Comparison of ENCODE assay signal across 21 mouse cellular contexts in the genomic region with DNA sequence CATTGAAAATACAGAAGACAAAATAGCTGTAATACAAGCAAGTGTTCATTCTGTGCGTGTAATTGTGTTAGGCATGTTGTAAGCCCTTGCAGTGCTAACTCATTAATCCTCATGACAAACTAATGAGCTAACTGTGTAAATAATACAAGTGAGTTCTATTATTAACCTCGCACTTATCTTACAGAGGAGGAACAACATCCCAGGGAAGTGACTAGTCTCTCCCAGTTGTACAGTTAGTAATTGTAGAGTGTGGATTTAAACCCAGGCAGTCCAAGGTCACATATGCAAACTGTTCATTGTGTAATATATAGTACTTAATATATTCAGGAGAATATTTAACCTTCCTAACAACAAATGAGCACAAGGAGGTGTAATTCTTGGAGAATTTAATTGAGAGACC.
A peak's percentile ranks its signal among the peaks of the same experiment; 100 is the strongest.
DNase-seq lines count a peak whose midpoint lies in the region; ATAC-seq and TF ChIP-seq lines count a peak whose summit lies in the region.
"Had no signal": no experiment of that assay in that cellular context is flagged by ENCODE, and none has a peak within 500 bp of the region (broad histone marks: within the 10 kb centered on the region; RNA-seq: fewer than 3 reads in every experiment).

No protein-coding gene starts in this region.

- whole genome bisulfite sequencing in heart, embryonic 16.5 days = 18% methylated on average over 2 of the region's 2 CpGs
- WGBS in heart, embryonic 11.5 days (ENCODE audit: insufficient replicate concordance) = 64% methylated on average over 2 of the region's 2 CpGs
- 55% methylated on average over 2 of the region's 2 CpGs for WGBS in neural tube, embryonic 13.5 days
- 43% methylated on average over 2 of the region's 2 CpGs for WGBS in neural tube, embryonic 15.5 days
- 10% methylated on average over 2 of the region's 2 CpGs for WGBS in stomach, postnatal 0 days
- 65% methylated on average over 2 of the region's 2 CpGs for WGBS in midbrain, embryonic 16.5 days

- no peak for TF ChIP-seq CTCF in stomach, postnatal 0 days (IDR thresholded peaks at IDR 0.05; ENCODE audit: low read depth)

- peaks cover 4% of the 10 kb centered on the region; the same call in 1 of the 2 replicates for H3K4me1 ChIP-seq in heart, embryonic 16.5 days (ENCODE audit: control insufficient read depth, insufficient read depth, low read length)
- no peaks in the 10 kb centered on the region for H3K4me1 ChIP-seq in heart, embryonic 11.5 days (ENCODE audit: control insufficient read depth, insufficient read depth, low read length)
- no peaks in the 10 kb centered on the region for H3K4me1 ChIP-seq in neural tube, embryonic 13.5 days (replicated peaks)
- no peaks in the 10 kb centered on the region for H3K4me1 ChIP-seq in neural tube, embryonic 15.5 days
- H3K4me1 ChIP-seq in stomach, postnatal 0 days (replicated peaks; ENCODE audit: control insufficient read depth, insufficient read depth) = no peaks in the 10 kb centered on the region
- H3K4me1 ChIP-seq in midbrain, embryonic 16.5 days (ENCODE audit: control insufficient read depth, insufficient read depth, low read length) = no peaks in the 10 kb centered on the region
- H3K4me1 ChIP-seq: embryonic facial prominence, embryonic 13.5 days; forebrain, embryonic 13.5 days; heart, embryonic 12.5 days; hindbrain, embryonic 13.5 days had no signal

- no peaks in the 10 kb centered on the region for H3K36me3 ChIP-seq in heart, embryonic 16.5 days (ENCODE audit: control insufficient read depth, insufficient read depth)
- no peaks in the 10 kb centered on the region for H3K36me3 ChIP-seq in heart, embryonic 11.5 days (ENCODE audit: control insufficient read depth, insufficient read depth, low read length)
- no peaks in the 10 kb centered on the region for H3K36me3 ChIP-seq in neural tube, embryonic 13.5 days
- no peaks in the 10 kb centered on the region for H3K36me3 ChIP-seq in neural tube, embryonic 15.5 days
- no peaks in the 10 kb centered on the region for H3K36me3 ChIP-seq in stomach, postnatal 0 days (ENCODE audit: control insufficient read depth, insufficient read depth, low read length)
- no peaks in the 10 kb centered on the region for H3K36me3 ChIP-seq in midbrain, embryonic 16.5 days (ENCODE audit: control insufficient read depth, insufficient read depth, low read length)
- H3K36me3 ChIP-seq: embryonic facial prominence, embryonic 13.5 days; heart, embryonic 12.5 days; hindbrain, embryonic 13.5 days had no signal

- no peak overlapping the region for H3K4me3 ChIP-seq in heart, embryonic 16.5 days (ENCODE audit: low read length)
- no peak overlapping the region for H3K4me3 ChIP-seq in heart, embryonic 11.5 days (ENCODE audit: low read depth, low read length)
- no peak overlapping the region for H3K4me3 ChIP-seq in neural tube, embryonic 13.5 days
- H3K4me3 ChIP-seq in neural tube, embryonic 15.5 days (replicated peaks) = no peak overlapping the region
- H3K4me3 ChIP-seq in stomach, postnatal 0 days (ENCODE audit: low read depth, low read length) = no peak overlapping the region
- H3K4me3 ChIP-seq in midbrain, embryonic 16.5 days (ENCODE audit: low read depth, low read length) = no peak overlapping the region
- H3K4me3 ChIP-seq: embryonic facial prominence, embryonic 13.5 days; forebrain, embryonic 13.5 days; heart, embryonic 12.5 days; hindbrain, embryonic 13.5 days had no signal

- TF ChIP-seq EP300 in stomach, postnatal 0 days (optimal IDR thresholded peaks at IDR 0.05) = no peak

- no peak for DNase-seq in neural tube, embryonic 10.5 days (ENCODE audit: extremely low spot score, low spot score)
- no peak for DNase-seq in stomach, postnatal 0 days (ENCODE audit: low spot score)
- DNase-seq: adrenal gland, adult 2 months; adrenal gland, postnatal 25 days; cerebellum, adult 18-20 months; cerebellum, adult 9-11 months; cerebellum, postnatal 36 days; forebrain, postnatal 0 days; gastrocnemius, postnatal 25 days; heart, postnatal 4 days had no signal

- no peak overlapping the region for H3K9ac ChIP-seq in heart, embryonic 16.5 days (ENCODE audit: low read length)
- H3K9ac ChIP-seq in heart, embryonic 11.5 days (ENCODE audit: low read depth, low read length) = no peak overlapping the region
- no peak overlapping the region for H3K9ac ChIP-seq in neural tube, embryonic 13.5 days
- no peak overlapping the region for H3K9ac ChIP-seq in neural tube, embryonic 15.5 days (replicated peaks)
- no peak overlapping the region for H3K9ac ChIP-seq in stomach, postnatal 0 days (ENCODE audit: low read length)
- H3K9ac ChIP-seq in midbrain, embryonic 16.5 days (ENCODE audit: low read depth, low read length) = no peak overlapping the region
- H3K9ac ChIP-seq: embryonic facial prominence, embryonic 13.5 days; forebrain, embryonic 13.5 days; forebrain, postnatal 0 days; heart, embryonic 12.5 days; hindbrain, embryonic 13.5 days had no signal

- no peaks in the 10 kb centered on the region for H3K27me3 ChIP-seq in heart, embryonic 16.5 days (ENCODE audit: control insufficient read depth, insufficient read depth, low read length)
- no peaks in the 10 kb centered on the region for H3K27me3 ChIP-seq in heart, embryonic 11.5 days (ENCODE audit: control insufficient read depth, insufficient read depth, low read length)
- H3K27me3 ChIP-seq in neural tube, embryonic 13.5 days = no peaks in the 10 kb centered on the region
- H3K27me3 ChIP-seq in neural tube, embryonic 15.5 days (replicated peaks) = no peaks in the 10 kb centered on the region
- no peaks in the 10 kb centered on the region for H3K27me3 ChIP-seq in stomach, postnatal 0 days (ENCODE audit: control insufficient read depth, insufficient read depth, low read length)
- no peaks in the 10 kb centered on the region for H3K27me3 ChIP-seq in midbrain, embryonic 16.5 days (ENCODE audit: control insufficient read depth, insufficient read depth, low read depth, low read length)
- H3K27me3 ChIP-seq: CH12.LX; embryonic facial prominence, embryonic 13.5 days; forebrain, embryonic 13.5 days; heart, embryonic 12.5 days; hindbrain, embryonic 13.5 days had no signal

- ATAC-seq in heart, embryonic 16.5 days (replicated peaks; ENCODE audit: extremely low read depth, insufficient read depth, low FRiP score) = peak; percentile 52; the same call in 1 of the 2 replicates
- ATAC-seq in heart, embryonic 11.5 days (replicated peaks; ENCODE audit: insufficient number of reproducible peaks, low FRiP score, low TSS enrichment) = no peak
- peak; percentile 56; the same call in 1 of the 2 replicates for ATAC-seq in neural tube, embryonic 13.5 days (ENCODE audit: low read depth)
- ATAC-seq in neural tube, embryonic 15.5 days (ENCODE audit: low FRiP score) = peak; percentile 57
- ATAC-seq in stomach, postnatal 0 days (ENCODE audit: low FRiP score, low TSS enrichment) = peak; percentile 94
- no peak for ATAC-seq in midbrain, embryonic 16.5 days
- ATAC-seq in inflammation-experienced regulatory T-cells, adult 6 months = no peak
- ATAC-seq: forebrain, embryonic 13.5 days; forebrain, postnatal 0 days had no signal

- H3K9me3 ChIP-seq in heart, embryonic 16.5 days (replicated peaks; ENCODE audit: control insufficient read depth, low read length) = no peaks in the 10 kb centered on the region
- H3K9me3 ChIP-seq in heart, embryonic 11.5 days (replicated peaks; ENCODE audit: control insufficient read depth, low read length) = no peaks in the 10 kb centered on the region
- H3K9me3 ChIP-seq in neural tube, embryonic 13.5 days = no peaks in the 10 kb centered on the region
- no peaks in the 10 kb centered on the region for H3K9me3 ChIP-seq in neural tube, embryonic 15.5 days (replicated peaks)
- no peaks in the 10 kb centered on the region for H3K9me3 ChIP-seq in stomach, postnatal 0 days (ENCODE audit: control insufficient read depth, low read length)
- H3K9me3 ChIP-seq in midbrain, embryonic 16.5 days (replicated peaks; ENCODE audit: control insufficient read depth, low read length, poor library complexity, severe bottlenecking) = no peaks in the 10 kb centered on the region
- H3K9me3 ChIP-seq: embryonic facial prominence, embryonic 13.5 days; forebrain, embryonic 13.5 days; heart, embryonic 12.5 days; hindbrain, embryonic 13.5 days had no signal

- H3K4me2 ChIP-seq in heart, embryonic 16.5 days (ENCODE audit: low read depth, low read length) = no peak overlapping the region
- H3K4me2 ChIP-seq in heart, embryonic 11.5 days = no peak overlapping the region
- H3K4me2 ChIP-seq in neural tube, embryonic 13.5 days = no peak overlapping the region
- H3K4me2 ChIP-seq in neural tube, embryonic 15.5 days = no peak overlapping the region
- H3K4me2 ChIP-seq in stomach, postnatal 0 days (replicated peaks; ENCODE audit: low read depth) = no peak overlapping the region
- H3K4me2 ChIP-seq in midbrain, embryonic 16.5 days (ENCODE audit: low read length) = no peak overlapping the region
- H3K4me2 ChIP-seq: embryonic facial prominence, embryonic 13.5 days; forebrain, embryonic 13.5 days; heart, embryonic 12.5 days; hindbrain, embryonic 13.5 days had no signal

- no peak overlapping the region for H3K27ac ChIP-seq in heart, embryonic 16.5 days (ENCODE audit: low read length)
- H3K27ac ChIP-seq in heart, embryonic 11.5 days (ENCODE audit: low read depth, low read length) = no peak overlapping the region
- no peak overlapping the region for H3K27ac ChIP-seq in neural tube, embryonic 13.5 days (replicated peaks)
- no peak overlapping the region for H3K27ac ChIP-seq in neural tube, embryonic 15.5 days (replicated peaks)
- H3K27ac ChIP-seq in stomach, postnatal 0 days (replicated peaks) = no peak overlapping the region
- H3K27ac ChIP-seq in midbrain, embryonic 16.5 days (ENCODE audit: low read length) = no peak overlapping the region
- H3K27ac ChIP-seq: embryonic facial prominence, embryonic 13.5 days; forebrain, embryonic 13.5 days; hindbrain, embryonic 13.5 days had no signal

Comparison
In these comparisons a context has a peak if more than half of its experiments do, and no peak if none do; other contexts are left out.
1. ATAC-seq: peak in heart, embryonic 16.5 days (single experiment), neural tube, embryonic 13.5 days (single experiment), neural tube, embryonic 15.5 days (single experiment) and stomach, postnatal 0 days (single experiment); none in heart, embryonic 11.5 days (single experiment), midbrain, embryonic 16.5 days (single experiment) and inflammation-experienced regulatory T-cells, adult 6 months (single experiment).